Mouse (Mus musculus) stomach, postnatal 0 days (tissue): ENCODE data around the gene Hebp1.

ENCODE experiments used
- CTCF ChIP-seq: IDR thresholded peaks from 2 replicates; pipeline ENCODE4 v1.5.1; 2016; ENCODE audit warnings: antibody characterized with exemption, low read depth, mild to moderate bottlenecking, moderate library complexity
- EP300 ChIP-seq: optimal IDR thresholded peaks from 2 replicates; pipeline ENCODE3; 2016; ENCODE audit warnings: antibody characterized with exemption

DNA sequence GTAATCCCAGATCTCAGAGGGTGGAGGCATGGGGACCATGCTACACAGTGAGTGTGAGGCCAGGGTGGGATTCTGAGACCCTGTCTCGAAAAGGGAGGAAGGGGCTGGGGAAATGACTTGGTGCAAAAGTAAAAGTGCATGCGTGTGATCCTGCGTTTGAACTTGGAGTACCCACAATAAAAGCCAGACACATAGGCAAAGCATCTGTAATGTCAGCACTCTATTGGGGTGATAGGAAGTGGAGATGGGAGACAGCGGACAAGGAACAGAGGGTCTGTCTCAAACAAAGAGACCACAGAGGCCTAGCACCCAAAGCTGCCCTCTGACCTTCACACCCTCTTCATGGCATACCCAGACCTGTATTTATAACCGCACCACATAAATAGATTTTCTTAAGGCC, 51.8 kb downstream of the Hebp1 start:
- TF ChIP-seq CTCF (no peak), EP300 (no peak)
